Mouse (Mus musculus): ENCODE measurements at regions not wholly inside any gene's neighbourhood (a gene's known extent, or its start where the extent isn't known, plus 50 kb on each side); places are given as distances from the start of the nearest gene placed in this dataset.

DNA sequence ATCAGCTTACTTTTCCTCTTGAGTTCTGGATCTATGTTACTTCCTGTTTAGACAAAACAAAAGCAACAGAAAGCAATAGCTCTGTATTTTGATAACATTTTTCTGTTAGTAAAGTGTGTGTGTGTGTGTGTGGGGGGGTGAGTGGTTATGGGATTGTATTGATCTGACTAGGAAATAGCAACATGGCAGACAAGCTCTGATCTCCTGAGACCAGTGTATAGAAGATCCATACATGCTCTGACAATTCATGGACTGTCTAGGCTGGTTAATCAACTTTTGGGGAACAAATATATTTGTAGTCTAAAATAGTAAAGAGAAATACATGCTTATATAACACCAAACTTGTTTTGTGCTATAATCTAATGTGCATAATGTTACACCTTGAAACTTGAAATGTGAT lies 124.7 kb upstream of the Defb41 start:
- no peak for DNase-seq (ENCODE audit: low spot score)

- no peak for DNase-seq (ENCODE audit: low spot score)
Observed at GRCm38 (mm10) chr1:18384079-18384478, 119.1 kb upstream of the Defb41 start.

GRCm38 (mm10) chr1:18359951-18360731 lies 95.2 kb upstream of the Defb41 start:
- no peak for DNase-seq (ENCODE audit: low spot score)

- no peak for DNase-seq (ENCODE audit: low spot score)
Observed at GRCm38 (mm10) chr1:18338871-18339270, 73.9 kb upstream of the Defb41 start.

Measured in layer of hippocampus, adult 9-10 months (tissue).